Mouse (Mus musculus) CH12F3 (cell line): ENCODE data around the gene Snx9.

Experiments
- in situ Hi-C: fragments of 300-500 bp; cut with MboI; formaldehyde crosslinking; loops from 2 replicates; pipeline ENCODE4 v1.14.3; 2020; ENCODE audit warnings: low sequenced_read_pairs

The Snx9 gene

GRCm38 (mm10) chr17:5841128-5841942 is at the start of gene Snx9:
Gene Snx9, plus strand, starts transcription at chr17:5841329.
- in situ Hi-C loops, result no loop called here

GRCm38 (mm10) chr17:5792164-5792791 is 48.9 kb upstream of the Snx9 start:
- in situ Hi-C loops, result loop anchor here (10.0 kb wide), 1 partner anchor 103 kb away; no protein-coding TSS in a partner anchor

- in situ Hi-C loops, result loop anchor here (10.0 kb wide), 1 partner anchor 101 kb away; no protein-coding TSS in a partner anchor
These were observed 47.5 kb upstream of the Snx9 start for GRCm38 (mm10) chr17:5793593-5793992.

GRCm38 (mm10) chr17:5794276-5794675 is 46.9 kb upstream of the Snx9 start:
- in situ Hi-C loops, result loop anchor here (10.0 kb wide), 1 partner anchor 101 kb away; no protein-coding TSS in a partner anchor

- in situ Hi-C loops, result loop anchor here (10.0 kb wide), 1 partner anchor 99 kb away; no protein-coding TSS in a partner anchor
These were observed 45.8 kb upstream of the Snx9 start for GRCm38 (mm10) chr17:5795369-5795768.

- in situ Hi-C loops, result loop anchor here (10.0 kb wide), 1 partner anchor 99 kb away; no protein-coding TSS in a partner anchor
These were observed 45.3 kb upstream of the Snx9 start for GRCm38 (mm10) chr17:5795878-5796277.

- in situ Hi-C loops, result loop anchor here (10.0 kb wide), 1 partner anchor 98 kb away; no protein-coding TSS in a partner anchor
These were observed 43.9 kb upstream of the Snx9 start for GRCm38 (mm10) chr17:5797124-5797760.

- in situ Hi-C loops, result loop anchor here (10.0 kb wide), 1 partner anchor 96 kb away; no protein-coding TSS in a partner anchor
These were observed 42.8 kb upstream of the Snx9 start for GRCm38 (mm10) chr17:5798221-5798801.

- in situ Hi-C loops, result loop anchor here (10.0 kb wide), 1 partner anchor 96 kb away; no protein-coding TSS in a partner anchor
These were observed 42.2 kb upstream of the Snx9 start for GRCm38 (mm10) chr17:5798900-5799299.

GRCm38 (mm10) chr17:5799396-5800021 is 41.6 kb upstream of the Snx9 start:
- in situ Hi-C loops, result loop anchor here (10.0 kb wide), 1 partner anchor 95 kb away; no protein-coding TSS in a partner anchor

GRCm38 (mm10) chr17:5800254-5800653 is 40.9 kb upstream of the Snx9 start:
- in situ Hi-C loops, result no loop called here

- in situ Hi-C loops, result no loop called here
These were observed 40.1 kb upstream of the Snx9 start for GRCm38 (mm10) chr17:5800824-5801560.

- in situ Hi-C loops, result no loop called here
These were observed 39.1 kb upstream of the Snx9 start for GRCm38 (mm10) chr17:5801761-5802655.

- in situ Hi-C loops, result no loop called here
These were observed 38.5 kb upstream of the Snx9 start for GRCm38 (mm10) chr17:5802656-5802955.

GRCm38 (mm10) chr17:5803229-5804012 is 37.7 kb upstream of the Snx9 start:
- in situ Hi-C loops, result no loop called here

GRCm38 (mm10) chr17:5804370-5805150 is 36.6 kb upstream of the Snx9 start:
- in situ Hi-C loops, result no loop called here

GRCm38 (mm10) chr17:5805151-5805834 is 35.8 kb upstream of the Snx9 start:
- in situ Hi-C loops, result no loop called here
